Mouse (Mus musculus): ENCODE results near the gene Lep.

- no peak for TF ChIP-seq CTCF (IDR thresholded peaks at IDR 0.05; ENCODE audit: borderline replicate concordance, insufficient read depth, low read length)
- TF ChIP-seq POLR2A (IDR thresholded peaks at IDR 0.05; ENCODE audit: low read depth, low read length): no peak
These were observed 27.6 kb upstream of the Lep start for GRCm38 (mm10) chr6:29032411-29032810.

Measured in embryonic fibroblast, embryonic 13.5 days (primary cell).